Mouse (Mus musculus): ENCODE data around the gene Wdr93.
A peak's percentile ranks its signal among the peaks of the same experiment; 100 is the strongest.

- peak; percentile 79 for TF ChIP-seq SIN3A (IDR thresholded peaks at IDR 0.05; ENCODE audit: low read length)
- no peak for TF ChIP-seq ZC3H11A (IDR thresholded peaks at IDR 0.05; ENCODE audit: low read depth, low read length)
- TF ChIP-seq POLR2A (IDR thresholded peaks at IDR 0.05; ENCODE audit: low read depth, low read length): peak; percentile 64
- TF ChIP-seq MAX (IDR thresholded peaks at IDR 0.05; ENCODE audit: low read length): peak; percentile 87
- TF ChIP-seq CTCF (conservative IDR thresholded peaks at IDR 0.05 in 1 of 2, IDR thresholded peaks at IDR 0.05 in 1 of 2; ENCODE audit: low read depth in 2 of 2, low read length in 2 of 2): no peak
- 0 out of 2 replicates have a peak, but pooled peaks have one; percentile 22 for TF ChIP-seq TBP (conservative IDR thresholded peaks at IDR 0.05; ENCODE audit: low read depth, low read length)
- TF ChIP-seq ZNF384 (IDR thresholded peaks at IDR 0.05; ENCODE audit: low read depth, low read length): no peak
- TF ChIP-seq EP300 (IDR thresholded peaks at IDR 0.05; ENCODE audit: low read length): peak; percentile 33; the same call in 1 of the 2 replicates
Measured at GRCm38 (mm10) chr7:79742659-79743536, at the start of gene Wdr93, which contains the start of gene Pex11a.
